ENCODE assay signal across 21 mouse cellular contexts in the genomic region with DNA sequence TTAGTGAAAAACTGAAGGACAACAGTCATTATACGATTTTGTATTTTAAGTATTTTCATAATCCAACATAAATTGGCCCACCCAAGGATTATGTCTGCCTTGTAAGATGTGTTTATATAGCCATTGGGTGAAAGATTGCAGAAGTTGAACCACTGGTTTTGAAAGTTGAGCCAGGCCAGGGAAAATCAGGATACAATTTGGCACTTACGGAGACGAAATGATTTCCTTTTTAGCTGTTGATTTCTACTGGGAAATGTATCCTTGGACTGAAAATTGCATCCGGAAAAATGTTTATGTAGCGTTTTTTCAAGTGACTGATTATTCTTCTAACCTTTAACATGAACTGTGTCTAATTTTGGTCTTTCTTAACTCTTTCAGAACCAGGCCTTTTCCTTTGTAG.
DNase-seq lines count a peak whose midpoint lies in the region; ATAC-seq and TF ChIP-seq lines count a peak whose summit lies in the region.
"Had no signal": no experiment of that assay in that cellular context is flagged by ENCODE, and none has a peak within 500 bp of the region (broad histone marks: within the 10 kb centered on the region; RNA-seq: fewer than 3 reads in every experiment).

No protein-coding gene starts in this region.

- H3K27me3 ChIP-seq in intestine, embryonic 15.5 days (replicated peaks): no peaks in the 10 kb centered on the region
- no peaks in the 10 kb centered on the region for H3K27me3 ChIP-seq in intestine, embryonic 16.5 days (replicated peaks; ENCODE audit: control insufficient read depth, insufficient read depth, low read length)
- H3K27me3 ChIP-seq: CH12.LX; hindbrain, embryonic 15.5 days; neural tube, embryonic 15.5 days had no signal

- no peaks in the 10 kb centered on the region for H3K9me3 ChIP-seq in intestine, embryonic 15.5 days
- H3K9me3 ChIP-seq in intestine, embryonic 16.5 days (ENCODE audit: control insufficient read depth, low read length): no peaks in the 10 kb centered on the region
- H3K9me3 ChIP-seq: forebrain, embryonic 10.5 days; heart, embryonic 13.5 days; hindbrain, embryonic 15.5 days; megakaryocyte, embryonic 14.5 days; neural tube, embryonic 15.5 days had no signal

- H3K4me1 ChIP-seq in intestine, embryonic 15.5 days (replicated peaks): peaks cover 7% of the 10 kb centered on the region
- no peaks in the 10 kb centered on the region for H3K4me1 ChIP-seq in intestine, embryonic 16.5 days (ENCODE audit: control insufficient read depth, insufficient read depth, low read length)
- H3K4me1 ChIP-seq: hindbrain, embryonic 15.5 days; neural tube, embryonic 15.5 days had no signal

- H3K4me3 ChIP-seq in intestine, embryonic 15.5 days (replicated peaks): no peak overlapping the region
- no peak overlapping the region for H3K4me3 ChIP-seq in intestine, embryonic 16.5 days (ENCODE audit: low read length)
- no peak overlapping the region for H3K4me3 ChIP-seq in gastrocnemius, adult 2 months
- H3K4me3 ChIP-seq: forebrain, embryonic 10.5 days; heart, embryonic 13.5 days; hindbrain, embryonic 15.5 days; megakaryocyte, embryonic 14.5 days; neural tube, embryonic 15.5 days had no signal

- DNase-seq in kidney, postnatal 14 days: peak; percentile 31
- DNase-seq in kidney, postnatal 36 days: no peak
- peak; percentile 14 for DNase-seq in lung, postnatal 10 days
- DNase-seq in lung, postnatal 25 days (ENCODE audit: low spot score): no peak
- no peak for DNase-seq in gastrocnemius, adult 2 months
- DNase-seq: adrenal gland, postnatal 25 days; cerebellum, adult 11 months; cerebellum, postnatal 10 days; heart, postnatal 36 days; spleen, adult 18-20 months; thymus, adult 18-20 months; thymus, postnatal 4 days had no signal

- no peaks in the 10 kb centered on the region for H3K36me3 ChIP-seq in intestine, embryonic 15.5 days
- H3K36me3 ChIP-seq in intestine, embryonic 16.5 days (ENCODE audit: control insufficient read depth, insufficient read depth, low read length): no peaks in the 10 kb centered on the region
- H3K36me3 ChIP-seq: forebrain, embryonic 10.5 days; heart, embryonic 13.5 days; hindbrain, embryonic 15.5 days; neural tube, embryonic 15.5 days had no signal

- H3K9ac ChIP-seq in intestine, embryonic 15.5 days: no peak overlapping the region
- H3K9ac ChIP-seq in intestine, embryonic 16.5 days (ENCODE audit: low read depth, low read length): no peak overlapping the region
- H3K9ac ChIP-seq: heart, embryonic 13.5 days; hindbrain, embryonic 15.5 days; neural tube, embryonic 15.5 days had no signal

- no peak overlapping the region for H3K4me2 ChIP-seq in intestine, embryonic 15.5 days (replicated peaks)
- no peak overlapping the region for H3K4me2 ChIP-seq in intestine, embryonic 16.5 days (ENCODE audit: low read depth, low read length)
- H3K4me2 ChIP-seq: heart, embryonic 13.5 days; hindbrain, embryonic 15.5 days; neural tube, embryonic 15.5 days had no signal

- 0 out of 2 replicates have a peak overlapping the region, but pooled peaks have one; percentile 15 for H3K27ac ChIP-seq in intestine, embryonic 15.5 days
- H3K27ac ChIP-seq in intestine, embryonic 16.5 days (ENCODE audit: low read length): no peak overlapping the region
- no peak overlapping the region for H3K27ac ChIP-seq in gastrocnemius, adult 2 months
- H3K27ac ChIP-seq: forebrain, embryonic 10.5 days; heart, embryonic 13.5 days; hindbrain, embryonic 15.5 days; neural tube, embryonic 15.5 days had no signal

- no peak for ATAC-seq in intestine, embryonic 15.5 days
- ATAC-seq in intestine, embryonic 16.5 days: no peak
- ATAC-seq: midbrain, embryonic 16.5 days had no signal

- WGBS in intestine, embryonic 15.5 days: 30% methylated on average over 5 of the region's 5 CpGs
- WGBS in intestine, embryonic 16.5 days: 35% methylated on average over 5 of the region's 5 CpGs

- no peak for TF ChIP-seq CTCF in gastrocnemius, adult 2 months (IDR thresholded peaks at IDR 0.05)

- intact Hi-C loops in gastrocnemius, adult 2 months (cut with DNase I): no loop called here

Comparison
In these comparisons a context has a peak if more than half of its experiments do, and no peak if none do; other contexts are left out.
1. DNase-seq: peak in kidney, postnatal 14 days (single experiment) and lung, postnatal 10 days (single experiment); none in kidney, postnatal 36 days (0 of 2), lung, postnatal 25 days (single experiment) and gastrocnemius, adult 2 months (single experiment).